Comparison of ENCODE assay signal across 8 mouse cellular contexts in genomic region chr11:58331546-58331945, GRCm38 (mm10). TPM values are rescaled to one million over a fixed set of nuclear protein-coding genes. Genes with fewer than 3 reads are reported as not detected.
A peak's percentile ranks its signal among the peaks of the same experiment; 100 is the strongest.
DNase-seq lines count a peak whose midpoint lies in the region; ATAC-seq and TF ChIP-seq lines count a peak whose summit lies in the region.

No protein-coding gene starts in this region.

- peaks cover 77% of the 10 kb centered on the region for H3K36me3 ChIP-seq in erythroblast, embryonic 14.5 days (ENCODE audit: control insufficient read depth)
- 0 out of 2 replicates have a peak, but pooled peaks cover 4% of the 10 kb centered on the region for H3K36me3 ChIP-seq in thymus, adult 2 months (ENCODE audit: control insufficient read depth, insufficient read depth, low read length)
- peaks cover 13% of the 10 kb centered on the region for H3K36me3 ChIP-seq in liver, embryonic 11.5 days (ENCODE audit: control insufficient read depth, insufficient read depth, low read length)

- TF ChIP-seq POLR2A in thymus, adult 2 months (IDR thresholded peaks at IDR 0.05; ENCODE audit: control insufficient read depth, extremely low read depth, insufficient read depth, low read length, poor library complexity) = no peak

- H3K27ac ChIP-seq in thymus, adult 2 months (ENCODE audit: control insufficient read depth, insufficient read depth, low read length) = no peak overlapping the region
- H3K27ac ChIP-seq in liver, embryonic 11.5 days (ENCODE audit: low read depth, low read length) = no peak overlapping the region

- no peak for DNase-seq in thymus, adult 2 months
- DNase-seq in thymus, postnatal 4 days = no peak
- DNase-seq in liver, embryonic 11.5 days (ENCODE audit: low spot score) = no peak
- no peak for DNase-seq in adrenal gland, postnatal 4 days (ENCODE audit: low spot score in 2 of 2)
- no peak for DNase-seq in frontal cortex, postnatal 10 days (ENCODE audit: low spot score in 2 of 2)
- DNase-seq in spleen, postnatal 4 days (ENCODE audit: low spot score in 2 of 2) = no peak

- ATAC-seq in erythroblast, adult 5-6 weeks (replicated peaks; ENCODE audit: low FRiP score, poor library complexity, severe bottlenecking) = no peak
- ATAC-seq in liver, embryonic 11.5 days (replicated peaks; ENCODE audit: low FRiP score) = no peak

- WGBS in thymus, adult 2 months = 91% methylated on average over 6 of the region's 6 CpGs
- 80% methylated on average over 6 of the region's 6 CpGs for WGBS in liver, embryonic 11.5 days

- peak overlapping the region; percentile 68 for H3K4me3 ChIP-seq in erythroblast, embryonic 14.5 days (replicated peaks)
- H3K4me3 ChIP-seq in thymus, adult 2 months (ENCODE audit: control insufficient read depth, insufficient read depth, low read length) = 0 out of 2 replicates have a peak overlapping the region, but pooled peaks have one; percentile 91
- H3K4me3 ChIP-seq in liver, embryonic 11.5 days (ENCODE audit: low read depth, low read length) = peak overlapping the region; percentile 76

- peaks cover 65% of the 10 kb centered on the region for H3K4me1 ChIP-seq in erythroblast, embryonic 14.5 days (ENCODE audit: control insufficient read depth)
- H3K4me1 ChIP-seq in thymus, adult 2 months (replicated peaks; ENCODE audit: control insufficient read depth, insufficient read depth, low read length) = peaks cover 13% of the 10 kb centered on the region
- peaks cover 20% of the 10 kb centered on the region for H3K4me1 ChIP-seq in liver, embryonic 11.5 days (replicated peaks; ENCODE audit: control insufficient read depth, insufficient read depth, low read length)

- H3K27me3 ChIP-seq in erythroblast, embryonic 14.5 days (ENCODE audit: control insufficient read depth) = no peaks in the 10 kb centered on the region
- H3K27me3 ChIP-seq in thymus, adult 2 months (ENCODE audit: control insufficient read depth, insufficient read depth, low read length) = no peaks in the 10 kb centered on the region
- H3K27me3 ChIP-seq in liver, embryonic 11.5 days (replicated peaks; ENCODE audit: control insufficient read depth, insufficient read depth, low read length) = no peaks in the 10 kb centered on the region

- peak overlapping the region; percentile 93 for H3K4me2 ChIP-seq in liver, embryonic 11.5 days

- peak overlapping the region; percentile 81 for H3K9ac ChIP-seq in liver, embryonic 11.5 days (ENCODE audit: low read depth, low read length)

- peaks cover 4% of the 10 kb centered on the region; the same call in 1 of the 2 replicates for H3K9me3 ChIP-seq in erythroblast, embryonic 14.5 days (ENCODE audit: control insufficient read depth, low read length)
- H3K9me3 ChIP-seq in liver, embryonic 11.5 days (ENCODE audit: control insufficient read depth, low read length) = no peaks in the 10 kb centered on the region

- no peak for TF ChIP-seq CTCF in thymus, adult 2 months (IDR thresholded peaks at IDR 0.05; ENCODE audit: borderline replicate concordance, control insufficient read depth, extremely low read depth, insufficient read depth, low read length, poor library complexity)

RNA-seq across cellular contexts. Expression of gene Sh3bp5l, which starts 1.0 kb away (rescaled TPM):
- polyA plus RNA-seq in erythroblast, embryonic 14.5 days (2012) = 3.4 and 5.6 TPM in 2 replicates
- 13.6 and 20.0 TPM in 2 replicates for total RNA-seq in erythroblast, adult 5-6 weeks (2015; ENCODE audit: low replicate concordance)
- total RNA-seq in erythroblast, adult 5-6 weeks (2017; ENCODE audit: low replicate concordance) = 31.9 and 94.6 TPM in 2 replicates
- 41.3 and 43.3 TPM in 2 replicates for polyA plus RNA-seq in thymus, adult 2 months (2012; rRNA removed)
- 20.5 and 25.3 TPM in 2 replicates for polyA plus RNA-seq in liver, embryonic 11.5 days (2014; fragmentation: Nextera tagmentation; extraction: Ambion mirVana)
- 10 to 100 TPM; 47.4 to 54.1 TPM for total RNA-seq in adrenal gland, postnatal 4 days (2021)

RNA-seq across cellular contexts. Expression of gene Zfp672, which starts 1.4 kb away (rescaled TPM):
- polyA plus RNA-seq in erythroblast, embryonic 14.5 days (2012) = 1.8 and 2.6 TPM in 2 replicates
- 15.0 and 31.9 TPM in 2 replicates for total RNA-seq in erythroblast, adult 5-6 weeks (2015; ENCODE audit: low replicate concordance)
- 28.5 and 31.1 TPM in 2 replicates for total RNA-seq in erythroblast, adult 5-6 weeks (2017; ENCODE audit: low replicate concordance)
- polyA plus RNA-seq in thymus, adult 2 months (2012; rRNA removed) = 54.1 and 54.5 TPM in 2 replicates
- polyA plus RNA-seq in liver, embryonic 11.5 days (2014; fragmentation: Nextera tagmentation; extraction: Ambion mirVana) = 50.6 and 50.7 TPM in 2 replicates
- 10 to 100 TPM; 45.8 to 49.7 TPM for total RNA-seq in adrenal gland, postnatal 4 days (2021)

RNA-seq across cellular contexts. Expression of gene Zfp692, which starts 24.7 kb away (rescaled TPM):
- 1.1 and 1.6 TPM in 2 replicates for polyA plus RNA-seq in erythroblast, embryonic 14.5 days (2012)
- 1.5 and 4.6 TPM in 2 replicates for total RNA-seq in erythroblast, adult 5-6 weeks (2015; ENCODE audit: low replicate concordance)
- 3.8 and 3.9 TPM in 2 replicates for total RNA-seq in erythroblast, adult 5-6 weeks (2017; ENCODE audit: low replicate concordance)
- 42.1 and 49.7 TPM in 2 replicates for polyA plus RNA-seq in thymus, adult 2 months (2012; rRNA removed)
- 18.3 and 19.2 TPM in 2 replicates for polyA plus RNA-seq in liver, embryonic 11.5 days (2014; fragmentation: Nextera tagmentation; extraction: Ambion mirVana)
- 10 to 100 TPM; 13.4 to 15.0 TPM for total RNA-seq in adrenal gland, postnatal 4 days (2021)

RNA-seq across cellular contexts. Expression of gene Lypd8, which starts 47.3 kb away (rescaled TPM):
- polyA plus RNA-seq in erythroblast, embryonic 14.5 days (2012) = not detected in 2 replicates
- total RNA-seq in erythroblast, adult 5-6 weeks (2015; ENCODE audit: low replicate concordance) = not detected in 2 replicates
- not detected in 2 replicates for total RNA-seq in erythroblast, adult 5-6 weeks (2017; ENCODE audit: low replicate concordance)
- polyA plus RNA-seq in thymus, adult 2 months (2012; rRNA removed) = 26.2 and 31.5 TPM in 2 replicates
- polyA plus RNA-seq in liver, embryonic 11.5 days (2014; fragmentation: Nextera tagmentation; extraction: Ambion mirVana) = 0.14 and 0.27 TPM in 2 replicates
- not detected for total RNA-seq in adrenal gland, postnatal 4 days (2021)

RNA-seq across cellular contexts. Expression of gene 4930438A08Rik, which starts 56.9 kb away (rescaled TPM):
- not detected in 2 replicates for polyA plus RNA-seq in erythroblast, embryonic 14.5 days (2012)
- total RNA-seq in erythroblast, adult 5-6 weeks (2015; ENCODE audit: low replicate concordance) = 18.4 and 20.9 TPM in 2 replicates
- total RNA-seq in erythroblast, adult 5-6 weeks (2017; ENCODE audit: low replicate concordance) = 11.7 and 16.9 TPM in 2 replicates
- 0.07 and 0.29 TPM in 2 replicates for polyA plus RNA-seq in thymus, adult 2 months (2012; rRNA removed)
- polyA plus RNA-seq in liver, embryonic 11.5 days (2014; fragmentation: Nextera tagmentation; extraction: Ambion mirVana) = 0.30 and 0.44 TPM in 2 replicates
- total RNA-seq in adrenal gland, postnatal 4 days (2021) = under 1 TPM; 0.28 to 0.85 TPM

Comparison
In these comparisons a context has a peak if more than half of its experiments do, and no peak if none do; other contexts are left out.
1. RNA of gene Zfp672, which starts 1.4 kb away (polyA plus RNA-seq): 54.1 to 54.5 TPM in thymus, adult 2 months and 50.6 to 50.7 TPM in liver, embryonic 11.5 days; 1.8 to 2.6 TPM in erythroblast, embryonic 14.5 days; every median in the first group is over 10 times any median in the second.
2. Peak in every context shown above with its lines, with median percentiles within 50 percentile points of each other: H3K4me3 ChIP-seq.